Mouse (Mus musculus): ENCODE results near the gene Fam213b.
A peak's percentile ranks its signal among the peaks of the same experiment; 100 is the strongest.

Fam213b gene

GRCm38 (mm10) chr4:154873186-154873585 lies 25.7 kb downstream of the Fam213b start:
- DNase-seq, result peak; percentile 13

GRCm38 (mm10) chr4:154871757-154872251 lies 27.1 kb downstream of the Fam213b start:
- peak; percentile 27 for DNase-seq

- DNase-seq, result peak; percentile 4
Observed at GRCm38 (mm10) chr4:154870721-154871120, 28.2 kb downstream of the Fam213b start.

- peak; percentile 20 for DNase-seq
Observed at GRCm38 (mm10) chr4:154869440-154869839, 29.5 kb downstream of the Fam213b start, which contains the start of gene Mmel1. Gene Mmel1, plus strand, starts transcription at chr4:154869585.

- no peak for DNase-seq
Observed at GRCm38 (mm10) chr4:154867257-154867656, 31.7 kb downstream of the Fam213b start.

- DNase-seq, result peak; percentile 47
Observed at GRCm38 (mm10) chr4:154866391-154866790, 32.5 kb downstream of the Fam213b start.

GRCm38 (mm10) chr4:154864961-154865760 lies 33.8 kb downstream of the Fam213b start:
- peak; percentile 61 for DNase-seq

- DNase-seq, result peak; percentile 91
Observed at GRCm38 (mm10) chr4:154864271-154864771, 34.6 kb downstream of the Fam213b start.

- DNase-seq, result peak; percentile 27
Observed at GRCm38 (mm10) chr4:154863436-154863935, 35.4 kb downstream of the Fam213b start.

- peak; percentile 42 for DNase-seq
Observed at GRCm38 (mm10) chr4:154861967-154862366, 37.0 kb downstream of the Fam213b start.

GRCm38 (mm10) chr4:154858601-154859000 lies 40.3 kb downstream of the Fam213b start:
- DNase-seq, result no peak

GRCm38 (mm10) chr4:154857366-154858240 lies 41.3 kb downstream of the Fam213b start:
- DNase-seq, result peak; percentile 67

- peak; percentile 65 for DNase-seq
Observed at GRCm38 (mm10) chr4:154856882-154857281, 42.1 kb downstream of the Fam213b start.

- no peak for DNase-seq
Observed at GRCm38 (mm10) chr4:154856480-154856837, 42.5 kb downstream of the Fam213b start.

- peak; percentile 98 for DNase-seq
Observed at GRCm38 (mm10) chr4:154855721-154856479, 43.0 kb downstream of the Fam213b start.

GRCm38 (mm10) chr4:154854676-154855345 lies 44.1 kb downstream of the Fam213b start:
- DNase-seq, result peak; percentile 59

- DNase-seq, result peak; percentile 20
Observed at GRCm38 (mm10) chr4:154853881-154854280, 45.1 kb downstream of the Fam213b start.

GRCm38 (mm10) chr4:154852696-154853095 lies 46.2 kb downstream of the Fam213b start:
- peak; percentile 12 for DNase-seq
